ENCODE assay signal across 11 mouse cellular contexts in genomic region chr6:127177962-127178361, GRCm38 (mm10). TPM values are rescaled to one million over a fixed set of nuclear protein-coding genes. Genes with fewer than 3 reads are reported as not detected.
DNase-seq lines count a peak whose midpoint lies in the region; ATAC-seq lines count a peak whose summit lies in the region.
"Had no signal": no experiment of that assay in that cellular context is flagged by ENCODE, and none has a peak within 500 bp of the region (broad histone marks: within the 10 kb centered on the region; RNA-seq: fewer than 3 reads in every experiment).

No protein-coding gene starts in this region.

- H3K36me3 ChIP-seq in neural tube, embryonic 11.5 days (ENCODE audit: control insufficient read depth, insufficient read depth, low read length): no peaks in the 10 kb centered on the region

- no peaks in the 10 kb centered on the region for H3K27me3 ChIP-seq in neural tube, embryonic 11.5 days (ENCODE audit: control insufficient read depth, insufficient read depth, low read length)

- no peak overlapping the region for H3K4me2 ChIP-seq in neural tube, embryonic 11.5 days (ENCODE audit: low read depth)

- H3K9me3 ChIP-seq in neural tube, embryonic 11.5 days (ENCODE audit: control insufficient read depth, low read length): no peaks in the 10 kb centered on the region

- WGBS in neural tube, embryonic 11.5 days: 70% methylated on average over 7 of the region's 7 CpGs

- peak; percentile 30 for DNase-seq in kidney, postnatal 10 days
- DNase-seq in kidney, adult 8-10 months: no peak
- peak; percentile 23 for DNase-seq in neural tube, embryonic 11.5 days (ENCODE audit: low spot score)
- DNase-seq in heart, postnatal 25 days (ENCODE audit: low spot score): no peak
- DNase-seq: gastrocnemius, postnatal 14 days; layer of hippocampus, postnatal 36 days had no signal

- no peak overlapping the region for H3K4me3 ChIP-seq in neural tube, embryonic 11.5 days (ENCODE audit: low read depth, low read length)

- H3K9ac ChIP-seq in neural tube, embryonic 11.5 days (ENCODE audit: low read length): no peak overlapping the region
- H3K9ac ChIP-seq: liver, embryonic 14.5 days had no signal

- H3K27ac ChIP-seq in neural tube, embryonic 11.5 days (ENCODE audit: low read depth, low read length): no peak overlapping the region
- H3K27ac ChIP-seq: hindbrain, postnatal 0 days; liver, embryonic 14.5 days had no signal

- intact Hi-C loops in heart, postnatal 25 days (cut with DNase I): no loop called here

- peaks cover 7% of the 10 kb centered on the region for H3K4me1 ChIP-seq in neural tube, embryonic 11.5 days (ENCODE audit: control insufficient read depth, insufficient read depth, low read length)

- peak; percentile 63 for ATAC-seq in CD4-positive, CD25-positive, alpha-beta regulatory T cell, adult 4 months
- ATAC-seq in common myeloid progenitor, adult 5-6 weeks (replicated peaks; ENCODE audit: low read depth, poor library complexity, severe bottlenecking): peak; percentile 71
- no peak for ATAC-seq in neural tube, embryonic 11.5 days (ENCODE audit: insufficient read depth, low FRiP score, low TSS enrichment)
- no peak for ATAC-seq in erythroid progenitor cell, adult 5-6 weeks (replicated peaks; ENCODE audit: low FRiP score, poor library complexity, severe bottlenecking)
- ATAC-seq: hindbrain, postnatal 0 days had no signal

RNA-seq across cellular contexts. Expression of gene Ccnd2, which starts 26.0 kb away (rescaled TPM):
- 100 to 1,000 TPM; 616 to 775 TPM for polyA plus RNA-seq in CD4-positive, CD25-positive, alpha-beta regulatory T cell, adult 4 months (2017; shearing (Covaris generic))
- 60.9 and 79.1 TPM in 2 replicates for total RNA-seq in common myeloid progenitor, adult 5-6 weeks (2017)
- 934 and 952 TPM in 2 replicates for polyA plus RNA-seq in neural tube, embryonic 11.5 days (2014; fragmentation: Nextera tagmentation; extraction: Ambion mirVana)
- 11.5 and 26.0 TPM in 2 replicates for total RNA-seq in erythroid progenitor cell, adult 5-6 weeks (2015; ENCODE audit: low replicate concordance)
- 5.0 and 5.2 TPM in 2 replicates for total RNA-seq in erythroid progenitor cell, adult 5-6 weeks (2017; ENCODE audit: low replicate concordance)
- 100 to 1,000 TPM; 155 to 157 TPM for total RNA-seq in heart, postnatal 25 days (2021)

Comparison
In these comparisons a context has a peak if more than half of its experiments do, and no peak if none do; other contexts are left out.
1. DNase-seq: peak in kidney, postnatal 10 days (single experiment) and neural tube, embryonic 11.5 days (single experiment); none in kidney, adult 8-10 months (0 of 2) and heart, postnatal 25 days (single experiment).
2. ATAC-seq: peak in CD4-positive, CD25-positive, alpha-beta regulatory T cell, adult 4 months (single experiment) and common myeloid progenitor, adult 5-6 weeks (single experiment); none in neural tube, embryonic 11.5 days (single experiment) and erythroid progenitor cell, adult 5-6 weeks (single experiment).